Mouse (Mus musculus): ENCODE data around the gene Ston2. TPM values are rescaled to one million over a fixed set of nuclear protein-coding genes. Genes with fewer than 3 reads are reported as not detected.

The Ston2 gene
- polyA plus RNA-seq, 1 experiment from 2014 or later: 6.7 TPM

- Histone ChIP-seq H3K4me1 (replicated peaks) (peaks cover 15% of the 10 kb centered on the region; the same call in 1 of the 2 replicates), H3K27ac (replicated peaks) (no peak overlapping the region), H3K27me3 (no peaks in the 10 kb centered on the region), H3K4me2 (no peak overlapping the region), H3K9me3 (no peaks in the 10 kb centered on the region), H3K36me3 (no peaks in the 10 kb centered on the region), H3K4me3 (no peak overlapping the region), H3K9ac (no peak overlapping the region)
- WGBS: 87% methylated on average over 3 of the region's 3 CpGs
- ATAC-seq (ENCODE audit: low FRiP score, low read depth): no peak
These were observed 121.6 kb downstream of the Ston2 start for GRCm38 (mm10) chr12:91666607-91667006.

GRCm38 (mm10) chr12:91665431-91665830 is 122.8 kb downstream of the Ston2 start:
- WGBS: 93% methylated on average over 5 of the region's 5 CpGs
- H3K36me3 ChIP-seq: no peaks in the 10 kb centered on the region
- H3K9me3 ChIP-seq: no peaks in the 10 kb centered on the region

GRCm38 (mm10) chr12:91663260-91663659 is 124.9 kb downstream of the Ston2 start:
- Histone ChIP-seq H3K4me1 (replicated peaks) (peaks cover 11% of the 10 kb centered on the region; the same call in 1 of the 2 replicates), H3K4me3 (no peak overlapping the region), H3K27ac (replicated peaks) (no peak overlapping the region), H3K27me3 (no peaks in the 10 kb centered on the region), H3K36me3 (no peaks in the 10 kb centered on the region), H3K9ac (no peak overlapping the region), H3K9me3 (no peaks in the 10 kb centered on the region), H3K4me2 (no peak overlapping the region)
- 97% methylated on average over 6 of the region's 6 CpGs for WGBS
- ATAC-seq (ENCODE audit: low FRiP score, low read depth): no peak

More at GRCm38 (mm10) chr12:91665431-91665830, 122.8 kb downstream of the Ston2 start:
- peaks cover 15% of the 10 kb centered on the region; the same call in 1 of the 2 replicates for H3K4me1 ChIP-seq (replicated peaks)
- ATAC-seq (ENCODE audit: low FRiP score, low read depth): no peak
- H3K27me3 ChIP-seq: no peaks in the 10 kb centered on the region
- H3K9ac ChIP-seq: no peak overlapping the region
- no peak overlapping the region for H3K27ac ChIP-seq (replicated peaks)
- no peak overlapping the region for H3K4me3 ChIP-seq
- H3K4me2 ChIP-seq: no peak overlapping the region

- Histone ChIP-seq H3K4me2 (no peak overlapping the region), H3K9me3 (no peaks in the 10 kb centered on the region), H3K27me3 (no peaks in the 10 kb centered on the region), H3K27ac (replicated peaks) (no peak overlapping the region), H3K4me1 (replicated peaks) (peaks cover 8% of the 10 kb centered on the region; the same call in 1 of the 2 replicates), H3K4me3 (no peak overlapping the region), H3K36me3 (no peaks in the 10 kb centered on the region), H3K9ac (no peak overlapping the region)
- ATAC-seq (ENCODE audit: low FRiP score, low read depth): no peak
- 93% methylated on average over 4 of the region's 4 CpGs for WGBS
These were observed 125.3 kb downstream of the Ston2 start for GRCm38 (mm10) chr12:91662844-91663243.

- no peak for ATAC-seq (ENCODE audit: low FRiP score, low read depth)
- H3K9ac ChIP-seq: no peak overlapping the region
- no peaks in the 10 kb centered on the region for H3K4me1 ChIP-seq (replicated peaks)
- no peaks in the 10 kb centered on the region for H3K9me3 ChIP-seq
- no peaks in the 10 kb centered on the region for H3K36me3 ChIP-seq
- H3K27ac ChIP-seq (replicated peaks): no peak overlapping the region
- H3K4me3 ChIP-seq: no peak overlapping the region
- 86% methylated on average over 12 of the region's 12 CpGs for WGBS
- H3K4me2 ChIP-seq: no peak overlapping the region
- H3K27me3 ChIP-seq: no peaks in the 10 kb centered on the region
These were observed 127.4 kb downstream of the Ston2 start for GRCm38 (mm10) chr12:91660640-91661417.

GRCm38 (mm10) chr12:91654399-91655122 is 133.6 kb downstream of the Ston2 start:
- 58% methylated on average over 3 of the region's 3 CpGs for WGBS
- Histone ChIP-seq H3K9ac (no peak overlapping the region), H3K4me3 (no peak overlapping the region), H3K4me1 (replicated peaks) (peaks cover 8% of the 10 kb centered on the region), H3K9me3 (no peaks in the 10 kb centered on the region), H3K27ac (replicated peaks) (no peak overlapping the region), H3K4me2 (no peak overlapping the region), H3K36me3 (no peaks in the 10 kb centered on the region), H3K27me3 (no peaks in the 10 kb centered on the region)
- ATAC-seq (ENCODE audit: low FRiP score, low read depth): peak; percentile 82; the same call in 1 of the 2 replicates

- Histone ChIP-seq H3K36me3 (peaks cover 9% of the 10 kb centered on the region; the same call in 1 of the 2 replicates), H3K27ac (replicated peaks) (no peak overlapping the region), H3K4me1 (replicated peaks) (no peaks in the 10 kb centered on the region), H3K27me3 (no peaks in the 10 kb centered on the region), H3K4me3 (no peak overlapping the region), H3K4me2 (no peak overlapping the region), H3K9ac (no peak overlapping the region), H3K9me3 (no peaks in the 10 kb centered on the region)
- WGBS: 94% methylated on average over 17 of the region's 17 CpGs
- ATAC-seq (ENCODE audit: low FRiP score, low read depth): no peak
These were observed 139.8 kb downstream of the Ston2 start for GRCm38 (mm10) chr12:91648426-91648825.

GRCm38 (mm10) chr12:91645361-91646123 is 142.6 kb downstream of the Ston2 start:
- ATAC-seq (ENCODE audit: low FRiP score, low read depth): no peak

GRCm38 (mm10) chr12:91643221-91643620 is 145.0 kb downstream of the Ston2 start:
- H3K4me3 ChIP-seq: no peak overlapping the region
- H3K27ac ChIP-seq (replicated peaks): peak overlapping the region; percentile 72; the same call in 1 of the 2 replicates
- no peak overlapping the region for H3K9ac ChIP-seq
- H3K9me3 ChIP-seq: no peaks in the 10 kb centered on the region
- peaks cover 9% of the 10 kb centered on the region; the same call in 1 of the 2 replicates for H3K36me3 ChIP-seq
- ATAC-seq (ENCODE audit: low FRiP score, low read depth): no peak
- H3K27me3 ChIP-seq: no peaks in the 10 kb centered on the region
- 0 out of 2 replicates have a peak overlapping the region, but pooled peaks have one; percentile 3 for H3K4me2 ChIP-seq
- 48% methylated on average over 7 of the region's 7 CpGs for WGBS
- peaks cover 25% of the 10 kb centered on the region for H3K4me1 ChIP-seq (replicated peaks)

More at GRCm38 (mm10) chr12:91645361-91646123, 142.6 kb downstream of the Ston2 start:
- Histone ChIP-seq H3K4me1 (replicated peaks) (peaks cover 25% of the 10 kb centered on the region), H3K27ac (replicated peaks) (no peak overlapping the region), H3K36me3 (peaks cover 9% of the 10 kb centered on the region; the same call in 1 of the 2 replicates), H3K9ac (no peak overlapping the region), H3K27me3 (no peaks in the 10 kb centered on the region), H3K4me2 (no peak overlapping the region), H3K9me3 (no peaks in the 10 kb centered on the region), H3K4me3 (no peak overlapping the region)
- 93% methylated on average over 6 of the region's 6 CpGs for WGBS

GRCm38 (mm10) chr12:91642426-91643093 is 145.6 kb downstream of the Ston2 start:
- no peak overlapping the region for H3K9ac ChIP-seq
- H3K36me3 ChIP-seq: peaks cover 3% of the 10 kb centered on the region; the same call in 1 of the 2 replicates
- H3K4me3 ChIP-seq: no peak overlapping the region
- 46% methylated on average over 12 of the region's 12 CpGs for WGBS
- no peaks in the 10 kb centered on the region for H3K27me3 ChIP-seq
- 0 out of 2 replicates have a peak overlapping the region, but pooled peaks have one; percentile 3 for H3K4me2 ChIP-seq
- peak overlapping the region; percentile 72 for H3K27ac ChIP-seq (replicated peaks)
- peak; percentile 43; the same call in 1 of the 2 replicates for ATAC-seq (ENCODE audit: low FRiP score, low read depth)
- H3K4me1 ChIP-seq (replicated peaks): peaks cover 25% of the 10 kb centered on the region
- H3K9me3 ChIP-seq: no peaks in the 10 kb centered on the region

GRCm38 (mm10) chr12:91641631-91642141 is 146.5 kb downstream of the Ston2 start:
- Histone ChIP-seq H3K4me3 (peak overlapping the region; percentile 19; the same call in 1 of the 2 replicates), H3K4me2 (peak overlapping the region; percentile 48), H3K9me3 (no peaks in the 10 kb centered on the region), H3K9ac (0 out of 2 replicates have a peak overlapping the region, but pooled peaks have one; percentile 26), H3K27ac (replicated peaks) (peak overlapping the region; percentile 72), H3K27me3 (no peaks in the 10 kb centered on the region), H3K4me1 (replicated peaks) (peaks cover 25% of the 10 kb centered on the region), H3K36me3 (no peaks in the 10 kb centered on the region)
- WGBS: 7% methylated on average over 13 of the region's 13 CpGs
- ATAC-seq (ENCODE audit: low FRiP score, low read depth): peak; percentile 51; the same call in 1 of the 2 replicates
